Mouse (Mus musculus): Measurements from ENCODE around the gene Cntn2. TPM values are rescaled to one million over a fixed set of nuclear protein-coding genes. Genes with fewer than 3 reads are reported as not detected.

Cntn2 gene
- polyA plus RNA-seq, 1 experiment from 2014 or later: 26.1 TPM

GRCm38 (mm10) chr1:132572851-132573250 lies 29.8 kb upstream of the Cntn2 start:
- Histone ChIP-seq H3K36me3 (replicated peaks; ENCODE audit: control insufficient read depth, insufficient read depth) (peaks cover 23% of the 10 kb centered on the region), H3K27ac (no peak overlapping the region), H3K27me3 (ENCODE audit: control insufficient read depth, insufficient read depth, low read length) (no peaks in the 10 kb centered on the region), H3K4me3 (replicated peaks; ENCODE audit: low read length) (no peak overlapping the region), H3K4me1 (replicated peaks; ENCODE audit: control insufficient read depth, insufficient read depth, low read length) (peaks cover 8% of the 10 kb centered on the region), H3K4me2 (replicated peaks) (no peak overlapping the region), H3K9ac (no peak overlapping the region), H3K9me3 (ENCODE audit: control insufficient read depth, low read length) (no peaks in the 10 kb centered on the region)
- ATAC-seq (ENCODE audit: low FRiP score) (no peak), DNase-seq (ENCODE audit: low spot score) (no peak)
- WGBS: 91% methylated on average over 7 of the region's 7 CpGs

GRCm38 (mm10) chr1:132571613-132572012 lies 28.6 kb upstream of the Cntn2 start:
- Histone ChIP-seq H3K27ac (no peak overlapping the region), H3K27me3 (ENCODE audit: control insufficient read depth, insufficient read depth, low read length) (no peaks in the 10 kb centered on the region), H3K36me3 (replicated peaks; ENCODE audit: control insufficient read depth, insufficient read depth) (peaks cover 16% of the 10 kb centered on the region), H3K4me1 (replicated peaks; ENCODE audit: control insufficient read depth, insufficient read depth, low read length) (peaks cover 8% of the 10 kb centered on the region), H3K4me2 (replicated peaks) (no peak overlapping the region), H3K9ac (no peak overlapping the region), H3K4me3 (replicated peaks; ENCODE audit: low read length) (no peak overlapping the region), H3K9me3 (ENCODE audit: control insufficient read depth, low read length) (no peaks in the 10 kb centered on the region)
- no peak for ATAC-seq (ENCODE audit: low FRiP score)
- WGBS: 95% methylated on average over 1 of the region's 1 CpGs
- DNase-seq (ENCODE audit: low spot score): no peak

- Histone ChIP-seq H3K4me3 (replicated peaks; ENCODE audit: low read length) (no peak overlapping the region), H3K36me3 (replicated peaks; ENCODE audit: control insufficient read depth, insufficient read depth) (peaks cover 16% of the 10 kb centered on the region), H3K27me3 (ENCODE audit: control insufficient read depth, insufficient read depth, low read length) (no peaks in the 10 kb centered on the region), H3K9me3 (ENCODE audit: control insufficient read depth, low read length) (no peaks in the 10 kb centered on the region), H3K4me2 (replicated peaks) (no peak overlapping the region), H3K9ac (no peak overlapping the region), H3K4me1 (replicated peaks; ENCODE audit: control insufficient read depth, insufficient read depth, low read length) (peaks cover 8% of the 10 kb centered on the region), H3K27ac (peak overlapping the region; percentile 70; the same call in 1 of the 2 replicates)
- no peak for ATAC-seq (ENCODE audit: low FRiP score)
- DNase-seq (ENCODE audit: low spot score): no peak
- WGBS: 88% methylated on average over 8 of the region's 8 CpGs
Measured at GRCm38 (mm10) chr1:132570906-132571305, 27.9 kb upstream of the Cntn2 start.

GRCm38 (mm10) chr1:132570068-132570780 lies 27.2 kb upstream of the Cntn2 start:
- 91% methylated on average over 15 of the region's 15 CpGs for WGBS
- H3K9ac ChIP-seq: no peak overlapping the region
- H3K4me1 ChIP-seq (replicated peaks; ENCODE audit: control insufficient read depth, insufficient read depth, low read length): peaks cover 8% of the 10 kb centered on the region

GRCm38 (mm10) chr1:132569516-132569915 lies 26.5 kb upstream of the Cntn2 start:
- no peak for DNase-seq (ENCODE audit: low spot score)
- H3K9me3 ChIP-seq (ENCODE audit: control insufficient read depth, low read length): no peaks in the 10 kb centered on the region
- peak overlapping the region; percentile 70 for H3K27ac ChIP-seq
- H3K4me3 ChIP-seq (replicated peaks; ENCODE audit: low read length): no peak overlapping the region
- H3K9ac ChIP-seq: no peak overlapping the region
- H3K4me2 ChIP-seq (replicated peaks): no peak overlapping the region
- H3K4me1 ChIP-seq (replicated peaks; ENCODE audit: control insufficient read depth, insufficient read depth, low read length): peaks cover 8% of the 10 kb centered on the region
- no peak for ATAC-seq (ENCODE audit: low FRiP score)
- H3K36me3 ChIP-seq (replicated peaks; ENCODE audit: control insufficient read depth, insufficient read depth): peaks cover 16% of the 10 kb centered on the region
- 64% methylated on average over 9 of the region's 9 CpGs for WGBS
- H3K27me3 ChIP-seq (ENCODE audit: control insufficient read depth, insufficient read depth, low read length): no peaks in the 10 kb centered on the region

More at GRCm38 (mm10) chr1:132570068-132570780, 27.2 kb upstream of the Cntn2 start:
- peaks cover 16% of the 10 kb centered on the region for H3K36me3 ChIP-seq (replicated peaks; ENCODE audit: control insufficient read depth, insufficient read depth)
- H3K9me3 ChIP-seq (ENCODE audit: control insufficient read depth, low read length): no peaks in the 10 kb centered on the region
- no peak overlapping the region for H3K4me3 ChIP-seq (replicated peaks; ENCODE audit: low read length)
- peak overlapping the region; percentile 70 for H3K27ac ChIP-seq
- no peak overlapping the region for H3K4me2 ChIP-seq (replicated peaks)
- DNase-seq (ENCODE audit: low spot score) (no peak), ATAC-seq (ENCODE audit: low FRiP score) (no peak)
- H3K27me3 ChIP-seq (ENCODE audit: control insufficient read depth, insufficient read depth, low read length): no peaks in the 10 kb centered on the region

GRCm38 (mm10) chr1:132567336-132568125 lies 24.5 kb upstream of the Cntn2 start:
- DNase-seq (ENCODE audit: low spot score) (no peak), ATAC-seq (ENCODE audit: low FRiP score) (no peak)
- WGBS: 82% methylated on average over 11 of the region's 11 CpGs
- H3K4me3 ChIP-seq (replicated peaks; ENCODE audit: low read length): no peak overlapping the region
- no peak overlapping the region for H3K27ac ChIP-seq
- peaks cover 9% of the 10 kb centered on the region; the same call in 1 of the 2 replicates for H3K36me3 ChIP-seq (replicated peaks; ENCODE audit: control insufficient read depth, insufficient read depth)
- H3K27me3 ChIP-seq (ENCODE audit: control insufficient read depth, insufficient read depth, low read length): no peaks in the 10 kb centered on the region
- H3K9me3 ChIP-seq (ENCODE audit: control insufficient read depth, low read length): no peaks in the 10 kb centered on the region
- H3K4me2 ChIP-seq (replicated peaks): no peak overlapping the region
- no peak overlapping the region for H3K9ac ChIP-seq
- H3K4me1 ChIP-seq (replicated peaks; ENCODE audit: control insufficient read depth, insufficient read depth, low read length): peaks cover 14% of the 10 kb centered on the region

- ATAC-seq (ENCODE audit: low FRiP score): no peak
- DNase-seq (ENCODE audit: low spot score): no peak
- H3K4me3 ChIP-seq (replicated peaks; ENCODE audit: low read length): no peak overlapping the region
- H3K4me1 ChIP-seq (replicated peaks; ENCODE audit: control insufficient read depth, insufficient read depth, low read length): peaks cover 28% of the 10 kb centered on the region
- H3K9me3 ChIP-seq (ENCODE audit: control insufficient read depth, low read length): no peaks in the 10 kb centered on the region
- H3K27me3 ChIP-seq (ENCODE audit: control insufficient read depth, insufficient read depth, low read length): no peaks in the 10 kb centered on the region
- 74% methylated on average over 7 of the region's 7 CpGs for WGBS
- H3K9ac ChIP-seq: no peak overlapping the region
- no peak overlapping the region for H3K27ac ChIP-seq
- no peak overlapping the region for H3K4me2 ChIP-seq (replicated peaks)
- H3K36me3 ChIP-seq (replicated peaks; ENCODE audit: control insufficient read depth, insufficient read depth): peaks cover 9% of the 10 kb centered on the region; the same call in 1 of the 2 replicates
Measured at GRCm38 (mm10) chr1:132565766-132566165, 22.7 kb upstream of the Cntn2 start.

GRCm38 (mm10) chr1:132564946-132565345 lies 21.9 kb upstream of the Cntn2 start:
- DNase-seq (ENCODE audit: low spot score): no peak
- H3K4me1 ChIP-seq (replicated peaks; ENCODE audit: control insufficient read depth, insufficient read depth, low read length): peaks cover 35% of the 10 kb centered on the region
- 27% methylated on average over 6 of the region's 6 CpGs for WGBS

GRCm38 (mm10) chr1:132562337-132562795 lies 19.3 kb upstream of the Cntn2 start:
- ATAC-seq (ENCODE audit: low FRiP score) (peak; percentile 29; the same call in 1 of the 2 replicates), DNase-seq (ENCODE audit: low spot score) (no peak)
- H3K9ac ChIP-seq: no peak overlapping the region
- H3K36me3 ChIP-seq (replicated peaks; ENCODE audit: control insufficient read depth, insufficient read depth): no peaks in the 10 kb centered on the region
- 4% methylated on average over 10 of the region's 10 CpGs for WGBS
- no peaks in the 10 kb centered on the region for H3K27me3 ChIP-seq (ENCODE audit: control insufficient read depth, insufficient read depth, low read length)
- no peak overlapping the region for H3K4me2 ChIP-seq (replicated peaks)
- peak overlapping the region; percentile 86 for H3K27ac ChIP-seq
- peaks cover 49% of the 10 kb centered on the region for H3K4me1 ChIP-seq (replicated peaks; ENCODE audit: control insufficient read depth, insufficient read depth, low read length)
- H3K9me3 ChIP-seq (ENCODE audit: control insufficient read depth, low read length): no peaks in the 10 kb centered on the region
- no peak overlapping the region for H3K4me3 ChIP-seq (replicated peaks; ENCODE audit: low read length)

More at GRCm38 (mm10) chr1:132564946-132565345, 21.9 kb upstream of the Cntn2 start:
- H3K9me3 ChIP-seq (ENCODE audit: control insufficient read depth, low read length): no peaks in the 10 kb centered on the region
- no peak overlapping the region for H3K27ac ChIP-seq
- H3K36me3 ChIP-seq (replicated peaks; ENCODE audit: control insufficient read depth, insufficient read depth): peaks cover 9% of the 10 kb centered on the region; the same call in 1 of the 2 replicates
- no peak overlapping the region for H3K4me3 ChIP-seq (replicated peaks; ENCODE audit: low read length)
- ATAC-seq (ENCODE audit: low FRiP score): no peak
- H3K27me3 ChIP-seq (ENCODE audit: control insufficient read depth, insufficient read depth, low read length): no peaks in the 10 kb centered on the region
- H3K9ac ChIP-seq: no peak overlapping the region
- H3K4me2 ChIP-seq (replicated peaks): no peak overlapping the region

Measured in hindbrain, embryonic 14.5 days (tissue).